Mouse (Mus musculus) layer of hippocampus, adult 11-12 months (tissue): ENCODE results near the gene Taar7f.
A peak's percentile ranks its signal among the peaks of the same experiment; 100 is the strongest.
"Not testable (repeated sequence)": the region's sequence is repeated elsewhere in the genome, so short reads cannot be mapped to it uniquely, and the experiment has no call there.

ENCODE experiments used
- DNase-seq: peaks from one replicate; pipeline ENCODE4 v3.0.0; 2022; ENCODE audit warnings: low spot score

The Taar7f gene

GRCm38 (mm10) chr10:24049210-24049609 lies at the start of gene Taar7f:
Gene Taar7f (plus strand): TSS chr10:24049510.
- no peak for DNase-seq

GRCm38 (mm10) chr10:23999639-24000038 lies 49.7 kb upstream of the Taar7f start, which contains the start of gene Taar7b:
Gene Taar7b (plus strand): TSS chr10:23999939.
- no peak for DNase-seq

- no peak for DNase-seq
Measured at GRCm38 (mm10) chr10:24006442-24006841, 42.9 kb upstream of the Taar7f start.

GRCm38 (mm10) chr10:24007034-24007433 lies 42.3 kb upstream of the Taar7f start:
- DNase-seq = no peak

GRCm38 (mm10) chr10:24008143-24008542 lies 41.2 kb upstream of the Taar7f start:
- DNase-seq = no peak

- no peak for DNase-seq
Measured at GRCm38 (mm10) chr10:24026922-24027321, 22.4 kb upstream of the Taar7f start, which contains the start of gene Taar7d. Gene Taar7d (plus strand): TSS chr10:24027222.

GRCm38 (mm10) chr10:24031347-24031746 lies 18.0 kb upstream of the Taar7f start:
- no peak for DNase-seq

GRCm38 (mm10) chr10:24037314-24037713 lies 12.0 kb upstream of the Taar7f start, which contains the start of gene Taar7e:
Gene Taar7e (plus strand): TSS chr10:24037614.
- no peak for DNase-seq

GRCm38 (mm10) chr10:24040120-24040869 lies 9.0 kb upstream of the Taar7f start:
- no peak for DNase-seq

- no peak for DNase-seq
Measured at GRCm38 (mm10) chr10:24052039-24052438, 2.7 kb downstream of the Taar7f start.

- DNase-seq = no peak
Measured at GRCm38 (mm10) chr10:24058986-24059385, 9.7 kb downstream of the Taar7f start.

- not testable (repeated sequence) for DNase-seq
Measured at GRCm38 (mm10) chr10:24074751-24075150, 25.4 kb downstream of the Taar7f start.

- not testable (repeated sequence) for DNase-seq
Measured at GRCm38 (mm10) chr10:24076200-24076599, 26.9 kb downstream of the Taar7f start, which contains the start of gene Taar8a. Gene Taar8a (plus strand): TSS chr10:24076500.

- DNase-seq = peak; percentile 30
Measured at GRCm38 (mm10) chr10:24080166-24080565, 30.9 kb downstream of the Taar7f start.

GRCm38 (mm10) chr10:24085936-24086335 lies 36.6 kb downstream of the Taar7f start:
- DNase-seq = no peak

- DNase-seq = no peak
Measured at GRCm38 (mm10) chr10:24086555-24086954, 37.2 kb downstream of the Taar7f start.

- no peak for DNase-seq
Measured at GRCm38 (mm10) chr10:24087168-24087567, 37.9 kb downstream of the Taar7f start.

- DNase-seq = no peak
Measured at GRCm38 (mm10) chr10:24092194-24092593, 42.9 kb downstream of the Taar7f start, which contains the start of gene Taar8b. Gene Taar8b (minus strand): TSS chr10:24092294.

- DNase-seq = not testable (repeated sequence)
Measured at GRCm38 (mm10) chr10:24097010-24097409, 47.7 kb downstream of the Taar7f start.
